Mouse (Mus musculus) thymus, postnatal 25 days (tissue): ENCODE results near the gene Abhd14b.

Experiments
- DNase-seq: peaks from one replicate; pipeline ENCODE4 v3.0.0; 2022

Gene Abhd14b

GRCm38 (mm10) chr9:106461641-106462429, 14.6 kb downstream of the Abhd14b start:
- no peak for DNase-seq

GRCm38 (mm10) chr9:106462430-106462800, 15.2 kb downstream of the Abhd14b start:
- no peak for DNase-seq

GRCm38 (mm10) chr9:106463122-106464063, 16.1 kb downstream of the Abhd14b start:
- DNase-seq: no peak

- DNase-seq: no peak
Measured at GRCm38 (mm10) chr9:106464751-106465541, 17.7 kb downstream of the Abhd14b start.

GRCm38 (mm10) chr9:106465571-106466200, 18.4 kb downstream of the Abhd14b start, which contains the start of gene Gpr62:
Gene Gpr62 (minus strand): TSS chr9:106465938.
- DNase-seq: no peak

- DNase-seq: no peak
Measured at GRCm38 (mm10) chr9:106466721-106467120, 19.5 kb downstream of the Abhd14b start.

GRCm38 (mm10) chr9:106467746-106468145, 20.5 kb downstream of the Abhd14b start:
- DNase-seq: no peak

- no peak for DNase-seq
Measured at GRCm38 (mm10) chr9:106469317-106469716, 22.1 kb downstream of the Abhd14b start.

GRCm38 (mm10) chr9:106469776-106470175, 22.5 kb downstream of the Abhd14b start:
- DNase-seq: no peak

- DNase-seq: no peak
Measured at GRCm38 (mm10) chr9:106470991-106471750, 23.9 kb downstream of the Abhd14b start.

GRCm38 (mm10) chr9:106471892-106472291, 24.6 kb downstream of the Abhd14b start:
- no peak for DNase-seq

GRCm38 (mm10) chr9:106472321-106472720, 25.1 kb downstream of the Abhd14b start:
- no peak for DNase-seq

- DNase-seq: no peak
Measured at GRCm38 (mm10) chr9:106473081-106473752, 26.0 kb downstream of the Abhd14b start.

- no peak for DNase-seq
Measured at GRCm38 (mm10) chr9:106473753-106474105, 26.5 kb downstream of the Abhd14b start.

- peak; percentile 70 for DNase-seq
Measured at GRCm38 (mm10) chr9:106474456-106474855, 27.2 kb downstream of the Abhd14b start.

- DNase-seq: no peak
Measured at GRCm38 (mm10) chr9:106475046-106475445, 27.8 kb downstream of the Abhd14b start.

- DNase-seq: no peak
Measured at GRCm38 (mm10) chr9:106475663-106476001, 28.4 kb downstream of the Abhd14b start, which contains the start of gene Rrp9. Gene Rrp9 (plus strand): TSS chr9:106475963.

GRCm38 (mm10) chr9:106476002-106476923, 29.0 kb downstream of the Abhd14b start:
- DNase-seq: peak; percentile 81

- peak; percentile 97 for DNase-seq
Measured at GRCm38 (mm10) chr9:106476924-106477484, 29.7 kb downstream of the Abhd14b start, which contains the start of gene Parp3. Gene Parp3 (minus strand): TSS chr9:106476949.
